Mouse (Mus musculus): ENCODE results near the gene Gm8914.
"Not testable (repeated sequence)": the region's sequence is repeated elsewhere in the genome, so short reads cannot be mapped to it uniquely, and the experiment has no call there.

The Gm8914 gene

GRCm38 (mm10) chrX:91479826-91480225, at the start of gene Gm8914:
Gene Gm8914, plus strand, starts transcription at chrX:91480126.
- not testable (repeated sequence) for DNase-seq (ENCODE audit: low spot score)

All from c-Kit-positive CD71-positive TER-119-positive erythroid progenitor cells, embryonic 14.5 days (primary cell).